ENCODE assay signal across 1 mouse cellular context in the genomic region with DNA sequence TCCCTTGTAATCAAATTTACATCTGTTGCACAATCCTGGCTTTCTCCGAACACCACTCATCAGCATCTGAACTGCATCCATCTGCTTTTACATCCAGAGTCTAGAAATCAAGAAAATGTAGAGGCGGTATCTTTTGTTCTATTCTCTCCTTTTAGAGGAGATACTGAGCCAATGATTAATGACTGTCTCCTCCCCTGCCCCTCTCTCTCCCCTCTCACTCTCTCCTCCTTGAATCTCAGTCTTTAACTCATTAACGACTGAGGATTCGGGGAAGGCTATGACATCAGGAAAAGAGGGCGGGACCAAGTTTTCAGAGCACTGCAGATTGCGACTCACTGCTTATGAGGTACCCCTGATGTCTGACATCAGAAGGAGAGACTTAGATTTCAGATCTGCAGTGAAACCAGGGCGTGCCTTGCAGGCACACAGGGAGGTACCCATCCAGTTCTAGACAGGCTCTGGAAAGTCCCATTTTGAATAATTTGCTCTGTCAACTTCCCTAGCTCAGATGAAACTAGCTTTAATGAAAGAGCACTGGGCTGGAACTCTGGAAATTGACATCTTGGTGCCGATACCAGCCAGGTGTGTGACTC.
TF ChIP-seq lines count a peak whose summit lies in the region.

No protein-coding gene starts in this region.

TF ChIP-seq in CH12.LX, 34 proteins besides CTCF, POLR2A, EP300 and RAD21 (continued from another document):
- no peak for TF ChIP-seq ZNF384 (IDR thresholded peaks at IDR 0.05; ENCODE audit: low read depth, low read length)
- no peak for TF ChIP-seq USF1 (IDR thresholded peaks at IDR 0.05; ENCODE audit: low read depth, low read length)
- no peak for TF ChIP-seq CHD2 (IDR thresholded peaks at IDR 0.05; ENCODE audit: low read length)
- TF ChIP-seq CHD1 (IDR thresholded peaks at IDR 0.05; ENCODE audit: low read depth, low read length): peak; percentile 12; the same call in 1 of the 2 replicates
- no peak for TF ChIP-seq RCOR1 (conservative IDR thresholded peaks at IDR 0.05; ENCODE audit: low read depth, low read length)
- TF ChIP-seq ZMIZ1 (IDR thresholded peaks at IDR 0.05; ENCODE audit: low read depth, low read length): no peak
- TF ChIP-seq POLR2AphosphoS2 (IDR thresholded peaks at IDR 0.05; ENCODE audit: low read depth, low read length): no peak
- peak; percentile 90 for TF ChIP-seq ETS1 (conservative IDR thresholded peaks at IDR 0.05; ENCODE audit: low read depth, low read length)
- TF ChIP-seq MAZ (IDR thresholded peaks at IDR 0.05; ENCODE audit: low read depth, low read length): 0 out of 2 replicates have a peak, but pooled peaks have one; percentile 38
- TF ChIP-seq MAFK (IDR thresholded peaks at IDR 0.05; ENCODE audit: insufficient replicate concordance, low read length): no peak
- TF ChIP-seq E2F4 (IDR thresholded peaks at IDR 0.05; ENCODE audit: insufficient replicate concordance, low read depth, low read length): no peak
- peak; percentile 73 for TF ChIP-seq MEF2A (IDR thresholded peaks at IDR 0.05; ENCODE audit: borderline replicate concordance, low read depth, low read length)
- TF ChIP-seq SIN3A (IDR thresholded peaks at IDR 0.05; ENCODE audit: low read length): peak; percentile 53; the same call in 1 of the 2 replicates
- TF ChIP-seq NRF1 (IDR thresholded peaks at IDR 0.05; ENCODE audit: low read depth, low read length): no peak
- 0 out of 2 replicates have a peak, but pooled peaks have one; percentile 46 for TF ChIP-seq TCF12 (IDR thresholded peaks at IDR 0.05; ENCODE audit: low read depth, low read length)
- TF ChIP-seq TBP (conservative IDR thresholded peaks at IDR 0.05; ENCODE audit: low read depth, low read length): no peak
- no peak for TF ChIP-seq PAX5 (IDR thresholded peaks at IDR 0.05; ENCODE audit: low read length)
